In genomic region chr12:99274589-99274988, GRCm38 (mm10) we compare ENCODE assay signal across 18 mouse cellular contexts.
DNase-seq lines count a peak whose midpoint lies in the region; ATAC-seq lines count a peak whose summit lies in the region.
"Had no signal": no experiment of that assay in that cellular context is flagged by ENCODE, and none has a peak within 500 bp of the region (broad histone marks: within the 10 kb centered on the region; RNA-seq: fewer than 3 reads in every experiment).

No protein-coding gene starts in this region.

- no peak for ATAC-seq in forebrain, embryonic 11.5 days (replicated peaks; ENCODE audit: low FRiP score)
- no peak for ATAC-seq in megakaryocyte, adult 5-6 weeks (ENCODE audit: poor library complexity, severe bottlenecking)
- ATAC-seq in liver, embryonic 13.5 days (ENCODE audit: low read depth), result peak; percentile 76
- ATAC-seq: forebrain, embryonic 15.5 days; hindbrain, postnatal 0 days; lung, postnatal 0 days had no signal

- no peaks in the 10 kb centered on the region for H3K27me3 ChIP-seq in forebrain, embryonic 10.5 days (ENCODE audit: poor library complexity, severe bottlenecking)
- H3K27me3 ChIP-seq in forebrain, embryonic 11.5 days (ENCODE audit: control insufficient read depth, insufficient read depth, low read length), result no peaks in the 10 kb centered on the region
- peaks cover 2% of the 10 kb centered on the region for H3K27me3 ChIP-seq in megakaryocyte, embryonic 14.5 days (replicated peaks)
- no peaks in the 10 kb centered on the region for H3K27me3 ChIP-seq in liver, embryonic 13.5 days
- H3K27me3 ChIP-seq: forebrain, embryonic 15.5 days; limb, embryonic 15.5 days; neural tube, embryonic 12.5 days had no signal

- H3K4me3 ChIP-seq in forebrain, embryonic 10.5 days, result no peak overlapping the region
- no peak overlapping the region for H3K4me3 ChIP-seq in forebrain, embryonic 11.5 days (ENCODE audit: low read depth, low read length)
- peak overlapping the region; percentile 67 for H3K4me3 ChIP-seq in megakaryocyte, embryonic 14.5 days (replicated peaks)
- H3K4me3 ChIP-seq in liver, embryonic 13.5 days (replicated peaks), result no peak overlapping the region
- H3K4me3 ChIP-seq: forebrain, embryonic 15.5 days; limb, embryonic 15.5 days; neural tube, embryonic 12.5 days had no signal

- no peak for DNase-seq in forebrain, embryonic 10.5 days (ENCODE audit: extremely low spot score, low spot score)
- DNase-seq in forebrain, embryonic 11.5 days (ENCODE audit: low spot score), result no peak
- no peak for DNase-seq in liver, embryonic 13.5 days
- DNase-seq in kidney, postnatal 4 days, result no peak
- no peak for DNase-seq in frontal cortex, postnatal 36 days (ENCODE audit: low spot score in 2 of 2)
- DNase-seq: cerebellum, adult 18-20 months; heart, postnatal 4 days; kidney, adult 11 months; right cerebral cortex, postnatal 4 days had no signal

- peaks cover 17% of the 10 kb centered on the region; the same call in 1 of the 2 replicates for H3K36me3 ChIP-seq in forebrain, embryonic 10.5 days (replicated peaks)
- H3K36me3 ChIP-seq in forebrain, embryonic 11.5 days (ENCODE audit: control insufficient read depth, insufficient read depth, low read length), result no peaks in the 10 kb centered on the region; the same call in 1 of the 2 replicates
- peaks cover 21% of the 10 kb centered on the region for H3K36me3 ChIP-seq in megakaryocyte, embryonic 14.5 days (replicated peaks; ENCODE audit: low read length)
- no peaks in the 10 kb centered on the region for H3K36me3 ChIP-seq in liver, embryonic 13.5 days
- H3K36me3 ChIP-seq: forebrain, embryonic 15.5 days; limb, embryonic 15.5 days; neural tube, embryonic 12.5 days had no signal

- no peak overlapping the region for H3K9ac ChIP-seq in forebrain, embryonic 11.5 days (ENCODE audit: low read length)
- no peak overlapping the region for H3K9ac ChIP-seq in liver, embryonic 13.5 days
- H3K9ac ChIP-seq: forebrain, embryonic 15.5 days; limb, embryonic 15.5 days; neural tube, embryonic 12.5 days had no signal

- no peak overlapping the region for H3K4me2 ChIP-seq in forebrain, embryonic 11.5 days (ENCODE audit: low read depth, low read length, severe bottlenecking)
- no peak overlapping the region for H3K4me2 ChIP-seq in liver, embryonic 13.5 days
- H3K4me2 ChIP-seq: forebrain, embryonic 15.5 days; limb, embryonic 15.5 days; neural tube, embryonic 12.5 days had no signal

- peak overlapping the region; percentile 40; the same call in 1 of the 2 replicates for H3K27ac ChIP-seq in forebrain, embryonic 10.5 days
- H3K27ac ChIP-seq in forebrain, embryonic 11.5 days (ENCODE audit: low read depth, low read length), result no peak overlapping the region
- H3K27ac ChIP-seq in liver, embryonic 13.5 days, result no peak overlapping the region
- H3K27ac ChIP-seq: forebrain, embryonic 15.5 days; hindbrain, postnatal 0 days; kidney, postnatal 0 days; limb, embryonic 15.5 days; neural tube, embryonic 12.5 days; stomach, postnatal 0 days had no signal

- H3K9me3 ChIP-seq in forebrain, embryonic 10.5 days, result peaks cover 4% of the 10 kb centered on the region; the same call in 1 of the 2 replicates
- no peaks in the 10 kb centered on the region for H3K9me3 ChIP-seq in forebrain, embryonic 11.5 days (ENCODE audit: control insufficient read depth, low read length)
- peaks cover 15% of the 10 kb centered on the region for H3K9me3 ChIP-seq in megakaryocyte, embryonic 14.5 days
- H3K9me3 ChIP-seq in liver, embryonic 13.5 days (replicated peaks), result no peaks in the 10 kb centered on the region
- H3K9me3 ChIP-seq: forebrain, embryonic 15.5 days; limb, embryonic 15.5 days; neural tube, embryonic 12.5 days had no signal

- peaks cover 43% of the 10 kb centered on the region for H3K4me1 ChIP-seq in forebrain, embryonic 10.5 days
- H3K4me1 ChIP-seq in forebrain, embryonic 11.5 days (replicated peaks; ENCODE audit: control insufficient read depth, insufficient read depth, low read length), result peaks cover under 1% of the 10 kb centered on the region; the same call in 1 of the 2 replicates
- peaks cover 29% of the 10 kb centered on the region for H3K4me1 ChIP-seq in megakaryocyte, embryonic 14.5 days
- H3K4me1 ChIP-seq in liver, embryonic 13.5 days (replicated peaks), result peaks cover 14% of the 10 kb centered on the region
- H3K4me1 ChIP-seq: limb, embryonic 15.5 days had no signal

- 90% methylated on average over 1 of the region's 1 CpGs for WGBS in forebrain, embryonic 10.5 days
- WGBS in forebrain, embryonic 11.5 days, result 83% methylated on average over 1 of the region's 1 CpGs
- WGBS in liver, embryonic 13.5 days (ENCODE audit: insufficient replicate concordance), result 3% methylated on average over 1 of the region's 1 CpGs
